Mouse (Mus musculus) intestine, embryonic 15.5 days (tissue): ENCODE data around the gene Ugdh. TPM values are rescaled to one million over a fixed set of nuclear protein-coding genes. Genes with fewer than 3 reads are reported as not detected.

ENCODE experiments used
- ATAC-seq: fragments of 200-750 bp; cut with Nextera tagmentation; 2 replicates; pipeline ENCODE4 v1.8.0; 2017; ENCODE audit warnings: moderate TSS enrichment, moderate library complexity
- H3K27ac ChIP-seq: fragments of 300-500 bp; sonication (generic); 2 replicates; pipeline ENCODE4 v1.5.1; 2015; ENCODE audit warnings: mild to moderate bottlenecking, inconsistent platforms
- H3K27me3 ChIP-seq: fragments of 300-500 bp; sonication (generic); replicated peaks from 2 replicates; pipeline ENCODE4 v1.6.1; 2015; ENCODE audit warnings: inconsistent platforms
- H3K36me3 ChIP-seq: fragments of 300-500 bp; sonication (generic); 2 replicates; pipeline ENCODE4 v1.6.1; 2015; ENCODE audit warnings: inconsistent platforms
- H3K4me1 ChIP-seq: fragments of 300-500 bp; sonication (generic); replicated peaks from 2 replicates; pipeline ENCODE4 v1.6.1; 2015; ENCODE audit warnings: inconsistent platforms
- H3K4me2 ChIP-seq: fragments of 300-500 bp; sonication (generic); replicated peaks from 2 replicates; pipeline ENCODE4 v1.6.1; 2015; ENCODE audit warnings: mild to moderate bottlenecking, inconsistent platforms
- H3K4me3 ChIP-seq: fragments of 300-500 bp; sonication (generic); replicated peaks from 2 replicates; pipeline ENCODE4 v1.5.1; 2015; ENCODE audit warnings: inconsistent platforms
- H3K9ac ChIP-seq: fragments of 300-500 bp; sonication (generic); 2 replicates; pipeline ENCODE4 v1.6.1; 2015; ENCODE audit warnings: inconsistent platforms
- H3K9me3 ChIP-seq: fragments of 300-500 bp; sonication (generic); 2 replicates; pipeline ENCODE4 v1.6.1; 2016; ENCODE audit warnings: inconsistent platforms
- WGBS: fragments of 180-500 bp; shearing (Covaris S2); methylation state at CpG from one replicate; pipeline ENCODE4 v1.1.7; 2015; 5-methylcytosine and 5-hydroxymethylcytosine counted together
- polyA plus RNA-seq: library from polyadenylated mRNA; unstranded; fragments of >200 nt; fragmentation: Nextera tagmentation; extraction: Ambion mirVana; gene quantifications from 2 replicates; pipeline ENCODE4 v1.2.1, GENCODE M21; 2015

Ugdh gene
- polyA plus RNA-seq, 1 experiment from 2014 or later, result 200 TPM

DNA sequence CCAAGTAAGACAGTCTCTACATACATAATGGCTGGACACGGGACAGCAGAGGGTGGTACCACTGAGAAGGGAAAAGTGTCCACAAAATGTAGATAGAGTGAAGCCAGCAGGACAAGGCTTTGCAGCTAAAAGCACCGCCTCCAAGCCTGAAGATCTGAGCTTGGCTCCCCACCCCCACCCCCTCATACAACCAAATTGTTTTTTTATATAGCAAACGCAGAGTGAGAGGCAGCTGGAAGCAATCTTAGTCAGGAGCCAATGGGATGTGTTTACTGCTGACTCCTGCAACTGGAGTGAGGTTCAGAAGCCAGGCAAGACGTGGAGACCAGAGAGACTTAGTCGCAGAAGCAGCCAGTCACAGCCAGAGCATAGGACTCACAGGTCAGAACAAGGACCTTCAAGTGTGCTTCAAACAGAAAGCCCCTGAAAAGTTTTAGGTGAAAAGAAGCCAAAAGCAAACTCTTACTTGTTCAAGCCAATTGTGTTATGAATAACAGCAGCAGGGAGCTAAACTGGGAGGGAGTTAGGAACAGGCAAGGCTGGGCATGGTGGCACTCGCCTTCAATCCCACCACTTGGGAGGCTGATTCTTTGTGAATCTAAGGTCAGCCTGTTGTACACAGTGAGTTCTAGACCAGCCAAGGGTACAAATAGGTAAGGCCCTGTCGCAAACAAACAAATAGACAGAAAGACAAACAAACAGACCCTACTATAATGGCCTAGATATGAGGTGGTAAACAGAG lies 21.5 kb upstream of the Ugdh start:
- H3K4me1 ChIP-seq, result no peaks in the 10 kb centered on the region
- H3K9ac ChIP-seq, result no peak overlapping the region
- H3K9me3 ChIP-seq, result no peaks in the 10 kb centered on the region
- 47% methylated on average over 7 of the region's 7 CpGs for WGBS
- H3K36me3 ChIP-seq, result 0 out of 2 replicates have a peak, but pooled peaks cover 2% of the 10 kb centered on the region
- H3K27me3 ChIP-seq, result no peaks in the 10 kb centered on the region
- peak overlapping the region; percentile 34 for H3K27ac ChIP-seq
- H3K4me3 ChIP-seq, result no peak overlapping the region
- H3K4me2 ChIP-seq, result no peak overlapping the region
- ATAC-seq, result peak; percentile 68

DNA sequence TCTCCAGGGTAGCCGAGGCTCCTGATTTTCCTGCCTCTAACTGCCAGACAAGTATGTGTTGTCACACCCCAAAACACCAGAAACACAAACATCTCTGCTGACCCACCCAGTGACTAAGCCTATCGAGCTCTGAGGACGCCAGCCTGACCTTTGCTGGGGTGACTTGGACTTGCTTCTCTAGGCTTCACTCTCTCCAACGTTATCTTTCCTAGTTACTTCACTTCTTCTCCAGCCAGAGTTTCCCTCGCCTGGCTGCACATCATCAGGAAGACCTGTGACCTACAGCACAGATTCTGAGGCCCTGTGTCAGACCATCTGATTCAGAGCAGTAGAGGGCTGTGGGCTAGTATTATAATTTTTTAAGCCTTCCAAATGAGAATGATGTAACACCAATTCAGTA lies 19.0 kb upstream of the Ugdh start:
- 0 out of 2 replicates have a peak, but pooled peaks cover 3% of the 10 kb centered on the region for H3K36me3 ChIP-seq
- no peaks in the 10 kb centered on the region for H3K4me1 ChIP-seq
- H3K4me3 ChIP-seq, result no peak overlapping the region
- no peaks in the 10 kb centered on the region for H3K9me3 ChIP-seq
- H3K4me2 ChIP-seq, result no peak overlapping the region
- H3K9ac ChIP-seq, result no peak overlapping the region
- H3K27me3 ChIP-seq, result no peaks in the 10 kb centered on the region
- no peak for ATAC-seq
- no peak overlapping the region for H3K27ac ChIP-seq
- WGBS, result 42% methylated on average over 5 of the region's 5 CpGs

GRCm38 (mm10) chr5:65448941-65449340 lies 13.2 kb upstream of the Ugdh start:
- no peaks in the 10 kb centered on the region for H3K9me3 ChIP-seq
- no peak for ATAC-seq
- no peak overlapping the region for H3K4me3 ChIP-seq
- H3K36me3 ChIP-seq, result 0 out of 2 replicates have a peak, but pooled peaks cover 3% of the 10 kb centered on the region
- H3K9ac ChIP-seq, result no peak overlapping the region
- H3K4me2 ChIP-seq, result no peak overlapping the region
- no peaks in the 10 kb centered on the region for H3K27me3 ChIP-seq
- H3K4me1 ChIP-seq, result no peaks in the 10 kb centered on the region
- no peak overlapping the region for H3K27ac ChIP-seq
- 77% methylated on average over 4 of the region's 4 CpGs for WGBS

GRCm38 (mm10) chr5:65447826-65448225 lies 12.1 kb upstream of the Ugdh start:
- Histone ChIP-seq H3K4me1 (no peaks in the 10 kb centered on the region), H3K4me2 (no peak overlapping the region), H3K27ac (no peak overlapping the region), H3K9me3 (no peaks in the 10 kb centered on the region), H3K36me3 (0 out of 2 replicates have a peak, but pooled peaks cover 3% of the 10 kb centered on the region), H3K27me3 (no peaks in the 10 kb centered on the region), H3K9ac (no peak overlapping the region), H3K4me3 (no peak overlapping the region)
- no peak for ATAC-seq
- WGBS, result 84% methylated on average over 2 of the region's 2 CpGs

DNA sequence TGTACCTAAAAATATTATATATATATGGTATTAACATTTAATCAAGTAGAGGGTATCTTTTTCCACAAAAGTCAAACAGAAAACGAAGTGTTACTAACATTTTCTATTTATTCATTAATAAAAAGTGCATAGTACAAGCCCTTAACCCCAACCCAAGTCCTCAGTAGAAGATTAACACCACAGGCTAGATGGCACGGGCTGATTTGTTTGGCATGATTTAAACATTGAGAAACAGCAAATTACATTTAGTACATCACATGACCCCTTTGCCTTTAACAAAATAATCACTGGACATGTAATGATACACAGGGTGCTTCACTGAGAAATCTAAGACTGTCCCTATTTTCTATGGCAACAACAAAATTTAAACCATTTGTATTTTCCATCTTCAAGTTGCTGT lies 11.0 kb upstream of the Ugdh start:
- no peak overlapping the region for H3K9ac ChIP-seq
- ATAC-seq, result no peak
- no peaks in the 10 kb centered on the region for H3K9me3 ChIP-seq
- H3K4me1 ChIP-seq, result no peaks in the 10 kb centered on the region
- no peaks in the 10 kb centered on the region for H3K36me3 ChIP-seq
- H3K4me2 ChIP-seq, result no peak overlapping the region
- H3K27ac ChIP-seq, result no peak overlapping the region
- 60% methylated on average over 2 of the region's 2 CpGs for WGBS
- H3K4me3 ChIP-seq, result no peak overlapping the region
- no peaks in the 10 kb centered on the region for H3K27me3 ChIP-seq

DNA sequence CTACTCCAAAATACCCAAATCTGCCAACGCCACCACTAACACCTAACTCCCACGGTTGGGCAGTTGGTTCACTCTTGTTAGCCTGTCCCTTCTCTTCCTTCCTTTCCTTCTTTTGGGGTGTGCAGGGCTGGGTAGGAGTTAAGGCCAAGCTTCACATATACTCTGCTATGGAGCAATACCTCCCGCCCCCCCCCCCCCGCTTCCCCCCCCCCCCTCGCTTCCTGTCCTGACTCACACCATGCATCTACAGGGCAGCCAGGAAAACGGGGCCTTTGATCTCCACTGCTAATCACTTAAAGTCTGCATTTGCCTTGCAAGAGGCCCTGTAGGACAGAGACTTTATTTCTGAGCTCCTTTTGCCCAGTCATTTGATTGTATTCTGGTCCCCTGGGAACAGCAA lies 9.2 kb upstream of the Ugdh start:
- Histone ChIP-seq H3K27ac (no peak overlapping the region), H3K36me3 (no peaks in the 10 kb centered on the region), H3K4me3 (no peak overlapping the region), H3K9ac (no peak overlapping the region), H3K4me2 (no peak overlapping the region), H3K4me1 (no peaks in the 10 kb centered on the region), H3K9me3 (no peaks in the 10 kb centered on the region), H3K27me3 (no peaks in the 10 kb centered on the region)
- ATAC-seq, result no peak
- WGBS, result 47% methylated on average over 3 of the region's 6 CpGs

- Histone ChIP-seq H3K9ac (no peak overlapping the region), H3K4me1 (peaks cover 5% of the 10 kb centered on the region; the same call in 1 of the 2 replicates), H3K27ac (no peak overlapping the region), H3K36me3 (no peaks in the 10 kb centered on the region), H3K27me3 (no peaks in the 10 kb centered on the region), H3K4me2 (no peak overlapping the region), H3K9me3 (no peaks in the 10 kb centered on the region), H3K4me3 (no peak overlapping the region)
- ATAC-seq, result no peak
Measured at GRCm38 (mm10) chr5:65438041-65438440, 2.3 kb upstream of the Ugdh start.

DNA sequence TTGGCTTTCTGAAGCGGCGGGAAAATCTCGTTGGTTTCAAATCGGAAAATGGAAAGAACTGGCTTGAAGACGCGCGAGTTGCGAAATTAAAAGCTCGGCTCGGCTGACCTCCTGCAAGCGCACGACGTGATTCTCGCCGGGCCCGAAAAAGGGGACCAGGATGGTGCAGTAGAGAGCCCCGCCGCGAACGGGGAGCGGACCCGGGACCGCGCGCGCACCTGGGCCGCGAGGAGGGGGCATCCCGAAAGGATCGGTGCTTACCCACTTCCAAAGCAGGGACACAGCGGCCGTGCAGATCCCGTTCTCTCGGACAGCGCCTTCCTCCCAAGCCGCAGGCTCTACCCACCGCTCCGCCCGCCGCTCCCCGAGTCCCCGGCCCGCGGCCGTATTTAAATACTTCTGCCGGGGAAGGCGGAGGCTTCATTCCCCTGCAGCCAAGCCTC lies 365 bp downstream of the Ugdh start:
- WGBS, result 0% methylated on average over 46 of the region's 47 CpGs

GRCm38 (mm10) chr5:65434471-65435362 lies 1.0 kb downstream of the Ugdh start:
- Histone ChIP-seq H3K4me1 (peaks cover 5% of the 10 kb centered on the region), H3K27me3 (no peaks in the 10 kb centered on the region), H3K9ac (peak overlapping the region; percentile 82), H3K4me3 (peak overlapping the region; percentile 79), H3K36me3 (no peaks in the 10 kb centered on the region), H3K27ac (peak overlapping the region; percentile 85), H3K9me3 (no peaks in the 10 kb centered on the region), H3K4me2 (peak overlapping the region; percentile 82)
- ATAC-seq, result no peak
- 6% methylated on average over 15 of the region's 15 CpGs for WGBS

More for the DNA sequence above, 365 bp downstream of the Ugdh start:
- H3K4me1 ChIP-seq, result peaks cover 5% of the 10 kb centered on the region
- H3K4me3 ChIP-seq, result peak overlapping the region; percentile 79
- H3K9ac ChIP-seq, result peak overlapping the region; percentile 82
- H3K9me3 ChIP-seq, result no peaks in the 10 kb centered on the region
- ATAC-seq, result no peak; the same call in 1 of the 2 replicates
- H3K4me2 ChIP-seq, result peak overlapping the region; percentile 82
- H3K27me3 ChIP-seq, result no peaks in the 10 kb centered on the region
- no peaks in the 10 kb centered on the region for H3K36me3 ChIP-seq
- H3K27ac ChIP-seq, result peak overlapping the region; percentile 85

GRCm38 (mm10) chr5:65429441-65429840 lies 6.3 kb downstream of the Ugdh start:
- no peak for ATAC-seq
- H3K4me2 ChIP-seq, result no peak overlapping the region

GRCm38 (mm10) chr5:65428321-65428720 lies 7.4 kb downstream of the Ugdh start:
- Histone ChIP-seq H3K4me3 (no peak overlapping the region), H3K36me3 (no peaks in the 10 kb centered on the region), H3K27ac (no peak overlapping the region), H3K4me2 (no peak overlapping the region), H3K9me3 (no peaks in the 10 kb centered on the region), H3K9ac (no peak overlapping the region), H3K27me3 (no peaks in the 10 kb centered on the region), H3K4me1 (peaks cover 6% of the 10 kb centered on the region; the same call in 1 of the 2 replicates)
- peak; percentile 19; the same call in 1 of the 2 replicates for ATAC-seq
- WGBS, result 43% methylated on average over 4 of the region's 4 CpGs

More at GRCm38 (mm10) chr5:65429441-65429840, 6.3 kb downstream of the Ugdh start:
- no peak overlapping the region for H3K4me3 ChIP-seq
- WGBS, result 72% methylated on average over 5 of the region's 5 CpGs
- H3K27me3 ChIP-seq, result no peaks in the 10 kb centered on the region
- H3K4me1 ChIP-seq, result peaks cover 8% of the 10 kb centered on the region
- H3K9ac ChIP-seq, result no peak overlapping the region
- no peaks in the 10 kb centered on the region for H3K9me3 ChIP-seq
- no peak overlapping the region for H3K27ac ChIP-seq
- no peaks in the 10 kb centered on the region for H3K36me3 ChIP-seq

DNA sequence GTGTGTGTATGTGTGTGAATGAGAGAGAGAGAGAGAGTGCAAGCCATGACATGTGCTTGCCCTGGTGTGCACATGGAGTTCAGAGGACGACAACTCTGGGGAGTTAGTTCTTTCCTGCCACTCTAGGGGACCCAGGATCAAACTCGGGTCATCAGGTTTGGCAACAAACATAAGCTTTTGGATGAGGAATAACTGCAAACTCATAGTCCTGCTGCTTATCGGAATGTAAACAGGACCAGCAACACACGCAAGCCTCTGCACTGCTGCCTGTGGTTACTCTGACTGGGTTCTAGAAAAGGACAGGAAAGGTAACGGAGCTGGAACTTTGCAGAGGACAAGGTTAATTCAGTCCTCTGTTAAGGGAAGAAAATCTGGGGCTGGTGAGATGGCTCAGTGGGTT lies 10.5 kb downstream of the Ugdh start:
- ATAC-seq, result no peak
- no peak overlapping the region for H3K27ac ChIP-seq

More for the DNA sequence above, 10.5 kb downstream of the Ugdh start:
- no peak overlapping the region for H3K9ac ChIP-seq
- H3K4me1 ChIP-seq, result peaks cover 6% of the 10 kb centered on the region; the same call in 1 of the 2 replicates
- H3K4me2 ChIP-seq, result no peak overlapping the region
- no peak overlapping the region for H3K4me3 ChIP-seq
- peaks cover 12% of the 10 kb centered on the region for H3K36me3 ChIP-seq
- H3K9me3 ChIP-seq, result no peaks in the 10 kb centered on the region
- WGBS, result 77% methylated on average over 5 of the region's 5 CpGs
- no peaks in the 10 kb centered on the region for H3K27me3 ChIP-seq
